Mouse (Mus musculus) testis, postnatal 14 days (tissue): ENCODE data around the gene Gm3047.
"Not testable (repeated sequence)": the region's sequence is repeated elsewhere in the genome, so short reads cannot be mapped to it uniquely, and the experiment has no call there.

ENCODE experiments used
- DNase-seq: peaks from one replicate; pipeline ENCODE4 v3.0.0; 2021; ENCODE audit warnings: low spot score

Gm3047 gene

GRCm38 (mm10) chr14:4555105-4555504, at the start of gene Gm3047:
Gm3047 (plus strand) TSS chr14:4555405.
- not testable (repeated sequence) for DNase-seq
